Mouse (Mus musculus): Measurements from ENCODE around the gene Riox1. TPM values are rescaled to one million over a fixed set of nuclear protein-coding genes. Genes with fewer than 3 reads are reported as not detected.
"Not testable (repeated sequence)": the region's sequence is repeated elsewhere in the genome, so short reads cannot be mapped to it uniquely, and the experiment has no call there.

Riox1 gene
- polyA plus RNA-seq, 1 experiment, result 17.7 TPM

- no peak for TF ChIP-seq POLR2A (IDR thresholded peaks at IDR 0.05; ENCODE audit: low read depth, low read length)
- no peak for TF ChIP-seq CTCF (IDR thresholded peaks at IDR 0.05; ENCODE audit: extremely low read depth, insufficient read length, insufficient replicate concordance, low read depth, low read length)
- Histone ChIP-seq H3K27me3 (ENCODE audit: control insufficient read depth, insufficient read depth, low read length) (no peaks in the 10 kb centered on the region), H3K4me3 (ENCODE audit: low read depth, low read length) (no peak overlapping the region), H3K27ac (ENCODE audit: insufficient read depth, low read depth, low read length) (peak overlapping the region; percentile 68), H3K36me3 (ENCODE audit: control insufficient read depth, insufficient read depth, low read length) (no peaks in the 10 kb centered on the region), H3K4me1 (ENCODE audit: control insufficient read depth, insufficient read depth, insufficient read length, low read length) (peaks cover 22% of the 10 kb centered on the region; the same call in 1 of the 2 replicates)
- 30% methylated on average over 4 of the region's 4 CpGs for WGBS
Measured at GRCm38 (mm10) chr12:83927747-83928146, 22.7 kb upstream of the Riox1 start.

GRCm38 (mm10) chr12:83929186-83929804, 21.1 kb upstream of the Riox1 start:
- TF ChIP-seq CTCF (IDR thresholded peaks at IDR 0.05; ENCODE audit: extremely low read depth, insufficient read length, insufficient replicate concordance, low read depth, low read length) (no peak), POLR2A (IDR thresholded peaks at IDR 0.05; ENCODE audit: low read depth, low read length) (no peak)
- Histone ChIP-seq H3K27me3 (ENCODE audit: control insufficient read depth, insufficient read depth, low read length) (no peaks in the 10 kb centered on the region), H3K4me1 (ENCODE audit: control insufficient read depth, insufficient read depth, insufficient read length, low read length) (peaks cover 16% of the 10 kb centered on the region; the same call in 1 of the 2 replicates), H3K36me3 (ENCODE audit: control insufficient read depth, insufficient read depth, low read length) (no peaks in the 10 kb centered on the region), H3K27ac (ENCODE audit: insufficient read depth, low read depth, low read length) (no peak overlapping the region), H3K4me3 (ENCODE audit: low read depth, low read length) (no peak overlapping the region)
- 36% methylated on average over 2 of the region's 2 CpGs for WGBS

- Histone ChIP-seq H3K4me1 (ENCODE audit: control insufficient read depth, insufficient read depth, insufficient read length, low read length) (no peaks in the 10 kb centered on the region), H3K4me3 (ENCODE audit: low read depth, low read length) (no peak overlapping the region), H3K27ac (ENCODE audit: insufficient read depth, low read depth, low read length) (no peak overlapping the region), H3K27me3 (ENCODE audit: control insufficient read depth, insufficient read depth, low read length) (no peaks in the 10 kb centered on the region), H3K36me3 (ENCODE audit: control insufficient read depth, insufficient read depth, low read length) (no peaks in the 10 kb centered on the region)
- TF ChIP-seq POLR2A (IDR thresholded peaks at IDR 0.05; ENCODE audit: low read depth, low read length), result no peak
- no peak for TF ChIP-seq CTCF (IDR thresholded peaks at IDR 0.05; ENCODE audit: extremely low read depth, insufficient read length, insufficient replicate concordance, low read depth, low read length)
- 63% methylated on average over 10 of the region's 10 CpGs for WGBS
Measured at GRCm38 (mm10) chr12:83937600-83937999, 12.8 kb upstream of the Riox1 start.

GRCm38 (mm10) chr12:83938592-83938991, 11.8 kb upstream of the Riox1 start:
- H3K36me3 ChIP-seq (ENCODE audit: control insufficient read depth, insufficient read depth, low read length); H3K4me1 ChIP-seq (ENCODE audit: control insufficient read depth, insufficient read depth, insufficient read length, low read length); H3K4me3 ChIP-seq (ENCODE audit: low read depth, low read length); H3K27ac ChIP-seq (ENCODE audit: insufficient read depth, low read depth, low read length); H3K27me3 ChIP-seq (ENCODE audit: control insufficient read depth, insufficient read depth, low read length): not testable (repeated sequence)
- WGBS, result 39% methylated on average over 1 of the region's 1 CpGs

- WGBS, result 89% methylated on average over 2 of the region's 2 CpGs
- H3K27me3 ChIP-seq (ENCODE audit: control insufficient read depth, insufficient read depth, low read length), result no peaks in the 10 kb centered on the region
- TF ChIP-seq POLR2A (IDR thresholded peaks at IDR 0.05; ENCODE audit: low read depth, low read length) (no peak), CTCF (IDR thresholded peaks at IDR 0.05; ENCODE audit: extremely low read depth, insufficient read length, insufficient replicate concordance, low read depth, low read length) (no peak)
- no peak overlapping the region for H3K27ac ChIP-seq (ENCODE audit: insufficient read depth, low read depth, low read length)
- H3K4me3 ChIP-seq (ENCODE audit: low read depth, low read length), result no peak overlapping the region
- no peaks in the 10 kb centered on the region for H3K4me1 ChIP-seq (ENCODE audit: control insufficient read depth, insufficient read depth, insufficient read length, low read length)
- H3K36me3 ChIP-seq (ENCODE audit: control insufficient read depth, insufficient read depth, low read length), result no peaks in the 10 kb centered on the region
Measured at GRCm38 (mm10) chr12:83939332-83939731, 11.1 kb upstream of the Riox1 start.

- Histone ChIP-seq H3K36me3 (ENCODE audit: control insufficient read depth, insufficient read depth, low read length) (no peaks in the 10 kb centered on the region), H3K27me3 (ENCODE audit: control insufficient read depth, insufficient read depth, low read length) (no peaks in the 10 kb centered on the region), H3K4me1 (ENCODE audit: control insufficient read depth, insufficient read depth, insufficient read length, low read length) (no peaks in the 10 kb centered on the region), H3K4me3 (ENCODE audit: low read depth, low read length) (no peak overlapping the region), H3K27ac (ENCODE audit: insufficient read depth, low read depth, low read length) (no peak overlapping the region)
- TF ChIP-seq CTCF (IDR thresholded peaks at IDR 0.05; ENCODE audit: extremely low read depth, insufficient read length, insufficient replicate concordance, low read depth, low read length), result no peak
- no peak for TF ChIP-seq POLR2A (IDR thresholded peaks at IDR 0.05; ENCODE audit: low read depth, low read length)
- 72% methylated on average over 4 of the region's 4 CpGs for WGBS
Measured at GRCm38 (mm10) chr12:83940031-83940430, 10.4 kb upstream of the Riox1 start.

- Histone ChIP-seq H3K36me3 (ENCODE audit: control insufficient read depth, insufficient read depth, low read length) (no peaks in the 10 kb centered on the region), H3K27ac (ENCODE audit: insufficient read depth, low read depth, low read length) (no peak overlapping the region), H3K4me3 (ENCODE audit: low read depth, low read length) (no peak overlapping the region), H3K4me1 (ENCODE audit: control insufficient read depth, insufficient read depth, insufficient read length, low read length) (no peaks in the 10 kb centered on the region), H3K27me3 (ENCODE audit: control insufficient read depth, insufficient read depth, low read length) (no peaks in the 10 kb centered on the region)
- no peak for TF ChIP-seq POLR2A (IDR thresholded peaks at IDR 0.05; ENCODE audit: low read depth, low read length)
- no peak for TF ChIP-seq CTCF (IDR thresholded peaks at IDR 0.05; ENCODE audit: extremely low read depth, insufficient read length, insufficient replicate concordance, low read depth, low read length)
- 77% methylated on average over 3 of the region's 3 CpGs for WGBS
Measured at GRCm38 (mm10) chr12:83941938-83942337, 8.5 kb upstream of the Riox1 start.
